Mouse (Mus musculus) right cerebral cortex, adult 18-20 months (tissue): ENCODE results near the gene Sgta.
A peak's percentile ranks its signal among the peaks of the same experiment; 100 is the strongest.
"Not testable (repeated sequence)": the region's sequence is repeated elsewhere in the genome, so short reads cannot be mapped to it uniquely, and the experiment has no call there.

Source experiments
- DNase-seq: peaks from one replicate; pipeline ENCODE4 v3.0.0; 2022; ENCODE audit warnings: mixed read lengths

Gene Sgta

DNA sequence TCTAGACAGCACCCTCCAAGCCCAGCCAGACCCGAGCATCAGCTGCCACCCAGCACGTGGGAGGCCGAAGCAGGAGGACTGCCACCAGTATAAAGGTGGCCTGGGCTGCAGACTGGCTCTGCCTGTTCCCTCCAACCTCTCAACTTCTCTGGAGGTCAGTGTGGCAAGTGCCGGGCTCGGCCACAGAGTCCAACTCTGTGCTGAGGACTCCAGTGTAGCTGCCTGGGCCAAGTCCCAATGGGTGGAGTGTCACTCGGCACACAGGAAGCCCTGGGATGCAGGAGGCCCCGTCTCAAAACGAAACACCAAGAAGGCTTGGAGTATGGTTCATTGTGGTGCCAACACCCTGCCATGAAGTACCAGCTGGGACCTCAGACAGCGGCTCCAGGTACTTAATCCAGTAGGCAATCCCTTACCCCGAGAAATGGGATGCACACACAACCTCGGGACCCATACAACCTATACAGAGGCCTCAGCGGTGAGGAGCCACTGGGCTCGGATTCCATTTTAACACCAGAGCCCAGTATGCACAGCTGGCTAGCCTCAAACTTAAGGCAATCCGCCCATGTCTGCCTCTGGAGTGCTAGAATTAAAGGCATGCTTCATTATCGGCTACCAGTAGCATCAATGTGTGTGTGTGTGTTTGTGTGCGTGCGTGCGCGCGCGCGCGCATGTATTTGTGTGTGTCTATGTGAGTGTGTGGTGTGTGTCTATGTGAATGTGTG, 2.4 kb downstream of the Sgta start:
- no peak for DNase-seq

- not testable (repeated sequence) for DNase-seq
Observed at GRCm38 (mm10) chr10:81055802-81056340, 4.1 kb downstream of the Sgta start.

GRCm38 (mm10) chr10:81055169-81055568, 4.8 kb downstream of the Sgta start:
- no peak for DNase-seq

GRCm38 (mm10) chr10:81052577-81052976, 7.4 kb downstream of the Sgta start:
- no peak for DNase-seq

GRCm38 (mm10) chr10:81051133-81051532, 8.8 kb downstream of the Sgta start:
- no peak for DNase-seq

DNA sequence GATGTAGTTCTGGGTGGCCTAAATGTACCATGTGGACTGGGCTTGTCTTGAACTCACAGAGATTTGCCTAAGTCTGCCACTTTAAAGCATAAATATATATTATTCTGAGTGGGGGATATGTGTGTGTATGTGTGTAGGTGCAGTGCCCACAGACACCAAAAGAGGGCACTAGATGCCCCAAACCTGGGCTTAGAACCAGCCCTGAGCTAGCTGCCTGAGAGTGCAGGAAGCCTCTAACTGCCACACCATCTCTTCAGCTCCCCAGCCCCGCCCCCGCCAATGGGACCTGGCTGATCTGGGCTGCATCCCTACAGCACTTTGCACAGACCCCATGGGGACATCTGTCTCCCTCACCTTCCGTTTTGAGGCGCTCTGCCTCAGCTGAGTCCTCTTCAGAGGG, 9.3 kb downstream of the Sgta start:
- no peak for DNase-seq

DNA sequence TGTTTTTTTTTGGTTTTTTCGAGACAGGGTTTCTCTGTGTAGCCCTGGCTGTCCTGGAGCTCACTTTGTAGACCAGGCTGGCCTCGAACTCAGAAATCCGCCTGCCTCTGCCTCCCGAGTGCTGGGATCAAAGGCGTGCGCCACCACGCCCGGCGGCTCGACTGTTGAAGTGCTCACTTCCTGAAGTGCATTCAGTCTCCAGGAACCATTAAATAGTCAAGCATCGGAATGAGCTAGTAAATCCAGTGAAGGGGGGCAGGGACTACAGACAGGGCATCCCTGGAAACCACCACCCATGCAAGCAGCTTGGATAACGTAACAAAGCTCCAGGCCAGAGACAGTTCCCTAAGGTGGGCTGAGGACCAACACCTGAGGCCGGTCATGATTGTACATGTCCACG, 14.7 kb downstream of the Sgta start:
- DNase-seq = not testable (repeated sequence)

DNA sequence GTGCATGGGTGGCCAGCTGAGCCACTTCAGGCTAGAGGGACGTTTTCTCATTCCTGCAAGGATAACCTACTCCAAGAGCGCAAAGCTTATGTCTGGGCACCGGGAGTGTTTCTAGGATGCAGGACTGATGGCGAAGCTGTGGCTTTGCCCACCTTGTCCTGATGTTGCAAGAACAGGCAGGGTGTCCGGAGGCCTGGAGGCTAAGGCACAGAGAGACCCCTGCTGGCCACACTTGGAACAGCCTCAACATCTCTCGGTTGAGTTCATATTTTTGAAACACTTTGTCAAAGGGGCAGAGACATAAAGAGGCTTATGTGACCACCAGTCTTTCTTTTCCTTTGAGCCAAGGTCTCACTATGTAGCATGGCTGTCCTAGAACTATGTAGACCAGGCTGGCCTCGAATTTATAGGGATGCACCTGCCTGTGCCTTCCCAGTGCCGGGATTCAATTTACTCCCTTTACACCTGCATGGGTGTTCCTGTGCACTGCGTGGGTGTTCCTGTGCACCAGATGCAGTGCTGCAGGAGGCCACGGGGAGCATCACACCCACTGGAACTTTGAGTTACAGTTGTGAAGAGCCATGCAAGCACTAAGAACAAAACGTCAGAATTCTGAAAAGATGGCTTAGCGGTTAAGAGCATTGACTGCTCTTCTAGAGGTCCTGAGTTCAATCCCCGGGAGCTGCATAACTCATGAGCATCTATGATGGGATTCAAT, 18.4 kb downstream of the Sgta start:
- peak; percentile 68 for DNase-seq

- peak; percentile 98 for DNase-seq
Observed at GRCm38 (mm10) chr10:81036988-81037580, 22.9 kb downstream of the Sgta start, which contains the start of gene Slc39a3. Slc39a3 (minus strand) TSS chr10:81037426.

DNA sequence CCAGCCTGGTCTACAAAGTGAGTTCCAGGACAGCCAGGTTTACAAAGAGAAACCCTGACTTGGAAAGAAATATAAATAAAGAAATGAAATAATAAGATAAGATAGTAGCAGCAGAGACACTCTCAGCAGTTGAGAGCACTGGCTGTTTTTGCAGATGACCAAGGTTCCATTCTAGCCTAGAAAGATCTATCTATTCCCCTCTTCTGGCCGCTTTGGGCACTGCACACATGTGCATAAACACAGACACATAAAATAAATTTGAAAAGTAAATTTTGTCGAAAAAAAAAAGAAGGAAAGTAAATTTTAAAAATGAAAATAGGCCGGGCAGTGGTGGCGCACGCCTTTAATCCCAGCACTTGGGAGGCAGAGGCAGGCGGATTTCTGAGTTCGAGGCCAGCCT, 23.7 kb downstream of the Sgta start:
- no peak for DNase-seq

- no peak for DNase-seq
Observed at GRCm38 (mm10) chr10:81033586-81033985, 26.4 kb downstream of the Sgta start.

DNA sequence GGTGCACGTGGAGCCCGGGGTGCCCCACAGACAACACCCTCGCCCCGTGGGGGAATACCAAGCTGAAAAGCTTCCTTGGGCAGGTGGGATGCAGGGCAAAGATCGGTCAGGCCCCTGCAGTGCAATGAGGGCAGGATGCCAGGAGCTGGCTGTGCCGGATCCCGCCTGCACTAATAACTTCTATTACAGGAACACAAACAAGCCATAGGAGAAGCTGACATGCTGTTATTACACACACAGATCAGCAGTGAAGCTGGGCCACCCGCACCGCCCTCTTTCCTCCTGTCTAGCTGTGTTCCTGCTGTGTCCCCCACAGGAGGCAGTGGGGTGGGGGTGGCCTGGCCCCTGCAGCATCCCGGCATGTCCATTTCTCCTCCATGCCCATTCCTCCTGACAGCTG, 30.9 kb downstream of the Sgta start:
- DNase-seq = no peak

- DNase-seq = no peak
Observed at GRCm38 (mm10) chr10:81028219-81028618, 31.8 kb downstream of the Sgta start.

- DNase-seq = peak; percentile 51
Observed at GRCm38 (mm10) chr10:81027331-81027730, 32.6 kb downstream of the Sgta start.

- no peak for DNase-seq
Observed at GRCm38 (mm10) chr10:81026857-81027256, 33.1 kb downstream of the Sgta start.

DNA sequence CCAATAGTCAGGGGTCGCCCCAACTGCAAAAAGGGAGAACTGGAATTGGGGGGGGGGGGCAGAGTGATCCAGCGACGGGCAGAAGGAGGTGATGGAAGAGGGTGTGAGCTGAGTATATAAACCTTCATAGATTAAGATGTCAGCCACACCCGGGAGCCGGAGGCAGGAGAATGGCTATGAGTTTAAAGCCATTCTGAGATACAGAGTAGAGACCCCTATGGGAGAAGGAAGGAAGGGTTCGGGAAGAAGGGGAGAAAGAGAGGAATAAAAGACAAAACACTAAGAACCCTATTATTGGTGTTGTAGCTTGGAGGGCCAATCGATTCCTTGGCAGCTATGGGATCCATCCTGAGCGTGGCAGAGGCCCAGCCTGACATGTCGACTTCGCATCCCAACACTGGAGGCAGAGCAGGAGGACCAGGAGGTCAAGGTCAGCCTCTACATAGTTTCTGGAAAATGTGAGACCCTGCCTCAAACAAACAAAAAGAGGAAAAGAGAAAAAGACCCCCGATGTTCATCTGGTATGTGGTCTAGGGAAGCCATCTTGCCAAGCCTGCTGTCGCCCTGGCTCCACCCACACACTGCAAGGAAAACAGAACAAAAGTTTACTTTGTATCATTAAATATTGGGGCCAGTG, 34.2 kb downstream of the Sgta start, which contains the start of gene Diras1:
Gene Diras1, minus strand, starts transcription at position 24 of the 637 bp plus-strand sequence.
- no peak for DNase-seq

DNA sequence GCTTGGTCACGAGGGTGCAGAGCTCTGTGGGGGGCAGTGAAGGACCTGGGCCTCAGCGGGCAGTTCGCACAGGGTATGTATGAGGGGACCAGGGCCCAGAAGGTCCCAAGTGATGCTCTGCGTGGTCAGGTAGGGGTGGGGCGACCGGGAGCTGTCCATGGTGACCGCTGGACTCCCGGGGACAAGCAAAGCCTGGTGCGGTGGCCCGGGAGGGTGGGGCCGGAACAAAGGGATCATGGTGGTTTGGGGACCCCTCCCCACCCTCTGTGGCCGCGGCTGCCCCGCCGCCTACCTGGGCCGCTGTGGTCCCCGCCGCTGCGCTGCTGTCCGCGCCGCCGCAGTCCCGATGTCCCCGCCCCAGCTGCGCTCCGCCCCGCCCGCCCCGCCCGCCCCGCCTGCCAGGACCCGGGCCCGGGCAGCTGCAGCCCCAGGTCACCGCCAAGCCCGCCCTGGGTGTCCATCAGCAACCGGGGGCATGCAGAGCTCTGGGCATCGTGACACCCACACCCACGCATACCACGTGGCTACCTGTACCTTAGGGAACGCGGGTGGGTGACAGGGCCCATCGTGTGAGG, 34.8 kb downstream of the Sgta start:
- no peak for DNase-seq

GRCm38 (mm10) chr10:81024346-81024937, 35.5 kb downstream of the Sgta start:
- DNase-seq = no peak

- no peak for DNase-seq
Observed at GRCm38 (mm10) chr10:81022744-81023143, 37.2 kb downstream of the Sgta start.

DNA sequence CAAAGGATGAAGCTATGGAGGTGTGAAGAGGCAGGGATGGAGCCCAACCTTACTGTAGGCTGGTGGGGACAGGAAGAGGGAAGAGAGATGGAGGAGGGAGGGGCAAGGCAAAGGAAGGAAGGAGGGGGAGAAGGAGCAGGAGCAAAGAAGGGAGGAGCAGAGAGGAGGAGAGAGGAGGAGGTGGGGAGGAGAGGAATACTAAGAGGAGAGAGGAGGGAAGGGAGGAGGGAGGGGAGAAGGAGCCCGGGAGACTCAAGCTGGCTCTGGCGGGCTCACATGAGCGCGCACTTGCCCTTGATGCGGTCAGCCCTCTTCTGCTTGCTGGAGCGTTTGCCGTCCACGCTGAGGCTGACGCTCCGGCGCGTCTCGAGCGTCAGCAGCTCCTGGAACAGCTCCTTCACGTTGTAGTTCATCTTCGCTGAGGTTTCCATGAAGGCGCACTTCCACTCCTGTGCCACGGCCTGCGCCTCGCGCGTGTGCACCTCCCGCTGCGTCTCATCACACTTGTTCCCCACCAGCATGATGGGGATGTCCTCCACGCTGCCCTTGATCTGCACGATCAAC, 38.4 kb downstream of the Sgta start:
- DNase-seq = peak; percentile 47

DNA sequence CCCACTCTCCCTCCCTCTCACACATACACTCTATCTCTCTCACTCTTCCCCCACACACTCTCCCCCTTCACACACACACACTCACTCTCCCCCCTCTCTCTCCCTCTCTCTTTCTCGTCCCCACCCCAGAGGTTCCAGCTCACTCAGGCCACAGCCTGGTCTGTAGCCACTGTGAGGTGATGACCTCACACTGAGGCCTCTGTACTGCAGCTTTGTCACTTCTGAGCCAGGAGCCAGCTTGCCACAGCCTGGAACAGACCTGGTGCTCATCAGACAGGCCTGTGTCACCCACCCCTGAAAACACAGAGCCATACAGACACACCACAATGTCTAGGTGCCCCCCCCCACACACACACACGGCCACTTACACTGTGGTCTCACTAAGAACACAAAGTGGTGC, 39.8 kb downstream of the Sgta start:
- DNase-seq = no peak

- DNase-seq = no peak
Observed at GRCm38 (mm10) chr10:81019687-81020086, 40.3 kb downstream of the Sgta start.
